Mouse (Mus musculus) CH12.LX (cell line): ENCODE data around the gene Mrtfb. TPM values are rescaled to one million over a fixed set of nuclear protein-coding genes. Genes with fewer than 3 reads are reported as not detected.

ENCODE experiments used
- DNase-seq: peaks from one replicate; pipeline ENCODE4 v3.0.0-alpha.2; 2013; ENCODE audit errors: extremely low read depth
- H3K27ac ChIP-seq: 2 replicates; pipeline ENCODE4 v1.5.1; 2012; ENCODE audit warnings: low read depth, mild to moderate bottlenecking, control low read depth, moderate library complexity; ENCODE audit not compliant: insufficient read depth
- H3K27me3 ChIP-seq: replicated peaks from 2 replicates; pipeline ENCODE3; 2012; ENCODE audit warnings: inconsistent platforms
- H3K36me3 ChIP-seq, 2 experiments: replicated peaks in 1 of 2; 2 replicates each; pipeline versions ENCODE3 to v1.6.1; 2012; ENCODE audit warnings: inconsistent platforms in 1 of 2, low read length in 1 of 2, mild to moderate bottlenecking in 1 of 2, mixed read lengths in 1 of 2, moderate library complexity in 1 of 2; ENCODE audit not compliant: control insufficient read depth in 1 of 2, insufficient read depth in 1 of 2
- H3K4me1 ChIP-seq, 2 experiments: 2 replicates each; pipeline ENCODE4 v1.6.1; 2012; ENCODE audit warnings: inconsistent platforms in 1 of 2, moderate library complexity in 1 of 2; ENCODE audit not compliant: insufficient read depth in 2 of 2, control insufficient read depth in 1 of 2
- H3K4me2 ChIP-seq: 2 replicates; pipeline ENCODE4 v1.6.1; 2012; ENCODE audit warnings: low read depth, mild to moderate bottlenecking, control low read depth; ENCODE audit not compliant: poor library complexity, insufficient read depth, severe bottlenecking
- H3K4me3 ChIP-seq, 3 experiments: fragments of 150-350 bp in 1 of 3; sonication (generic) in 1 of 3; replicated peaks in 1 of 3; 2 replicates each; pipeline versions ENCODE3 to v1.5.1; 2011 to 2012; ENCODE audit warnings: low read depth in 2 of 3, low read length in 2 of 3, mild to moderate bottlenecking in 2 of 3, moderate library complexity in 2 of 3, control low read depth in 1 of 3, improper control_type of control experiment in 1 of 3, inconsistent platforms in 1 of 3, mixed read lengths in 1 of 3; ENCODE audit not compliant: poor library complexity in 1 of 3
- H3K79me2 ChIP-seq: replicated peaks from 2 replicates; pipeline ENCODE4 v1.6.1; 2012; ENCODE audit warnings: mild to moderate bottlenecking, moderate library complexity; ENCODE audit not compliant: control insufficient read depth, poor library complexity, insufficient read depth, severe bottlenecking; ENCODE audit errors: extremely low read depth
- H3K9ac ChIP-seq: 2 replicates; pipeline ENCODE4 v1.6.1; 2012; ENCODE audit warnings: low read depth, mild to moderate bottlenecking, control low read depth, moderate library complexity; ENCODE audit not compliant: insufficient read depth
- H3K9me3 ChIP-seq: replicated peaks from 2 replicates; pipeline ENCODE3; 2012; ENCODE audit warnings: low read length, inconsistent platforms, mixed read lengths
- CTCF ChIP-seq, 2 experiments: IDR thresholded peaks in 1 of 2; conservative IDR thresholded peaks in 1 of 2; 2 replicates each; pipeline ENCODE4 v1.5.1; 2011 to 2012; ENCODE audit warnings: low read depth in 2 of 2, low read length in 2 of 2, improper control_type of control experiment in 1 of 2, inconsistent platforms in 1 of 2, mild to moderate bottlenecking in 1 of 2, moderate library complexity in 1 of 2
- ELF1 ChIP-seq: IDR thresholded peaks from 2 replicates; pipeline ENCODE4 v1.6.1; 2014; ENCODE audit warnings: low read depth, mild to moderate bottlenecking, inconsistent platforms, low read length, improper control_type of control experiment
- EP300 ChIP-seq: IDR thresholded peaks from 2 replicates; pipeline ENCODE4 v1.6.1; 2011; ENCODE audit warnings: low read length, improper control_type of control experiment
- ETS1 ChIP-seq: conservative IDR thresholded peaks from 2 replicates; pipeline ENCODE4 v1.6.1; 2012; ENCODE audit warnings: low read depth, mild to moderate bottlenecking, inconsistent platforms, low read length, improper control_type of control experiment, moderate library complexity
- GABPA ChIP-seq: IDR thresholded peaks from 2 replicates; pipeline ENCODE4 v1.6.1; 2012; ENCODE audit warnings: low read depth, low read length, improper control_type of control experiment, inconsistent platforms; ENCODE audit not compliant: insufficient replicate concordance
- HCFC1 ChIP-seq: IDR thresholded peaks from 2 replicates; pipeline ENCODE4 v1.6.1; 2012; ENCODE audit warnings: low read depth, mild to moderate bottlenecking, inconsistent platforms, low read length, improper control_type of control experiment
- IRF4 ChIP-seq: IDR thresholded peaks from 2 replicates; pipeline ENCODE4 v1.6.1; 2014; ENCODE audit warnings: low read depth, mild to moderate bottlenecking, inconsistent platforms, low read length, improper control_type of control experiment
- JUN ChIP-seq: IDR thresholded peaks from 2 replicates; pipeline ENCODE4 v1.6.1; 2011; ENCODE audit warnings: low read depth, mild to moderate bottlenecking, low read length, improper control_type of control experiment, moderate library complexity; ENCODE audit not compliant: insufficient read depth
- JUND ChIP-seq: conservative IDR thresholded peaks from 2 replicates; pipeline ENCODE4 v1.6.1; 2011; ENCODE audit warnings: low read depth, low read length, improper control_type of control experiment
- MAFK ChIP-seq: IDR thresholded peaks from 2 replicates; pipeline ENCODE4 v1.6.1; 2011; ENCODE audit warnings: low read length, improper control_type of control experiment; ENCODE audit not compliant: insufficient replicate concordance
- MAX ChIP-seq: IDR thresholded peaks from 2 replicates; pipeline ENCODE4 v1.6.1; 2011; ENCODE audit warnings: low read length, improper control_type of control experiment
- MAZ ChIP-seq: IDR thresholded peaks from 2 replicates; pipeline ENCODE4 v1.6.1; 2012; ENCODE audit warnings: low read depth, mild to moderate bottlenecking, inconsistent platforms, low read length, improper control_type of control experiment, moderate library complexity
- MEF2A ChIP-seq: IDR thresholded peaks from 2 replicates; pipeline ENCODE4 v1.6.1; 2014; ENCODE audit warnings: low read depth, mild to moderate bottlenecking, inconsistent platforms, low read length, improper control_type of control experiment, borderline replicate concordance
- MYC ChIP-seq: IDR thresholded peaks from 2 replicates; pipeline ENCODE4 v1.6.1; 2011; ENCODE audit warnings: low read depth, mild to moderate bottlenecking, improper control_type of control experiment, low read length
- NELFE ChIP-seq: IDR thresholded peaks from 2 replicates; pipeline ENCODE4 v1.6.1; 2011; ENCODE audit warnings: low read depth, low read length, improper control_type of control experiment
- NRF1 ChIP-seq: IDR thresholded peaks from 2 replicates; pipeline ENCODE4 v1.6.1; 2014; ENCODE audit warnings: low read depth, mild to moderate bottlenecking, inconsistent platforms, low read length, improper control_type of control experiment, moderate library complexity
- PAX5 ChIP-seq: IDR thresholded peaks from 2 replicates; pipeline ENCODE4 v1.6.1; 2012; ENCODE audit warnings: low read length, inconsistent platforms, mixed read lengths
- POLR2A ChIP-seq: IDR thresholded peaks from 2 replicates; pipeline ENCODE4 v1.6.1; 2011; ENCODE audit warnings: low read depth, mild to moderate bottlenecking, improper control_type of control experiment, low read length
- POLR2AphosphoS2 ChIP-seq: IDR thresholded peaks from 2 replicates; pipeline ENCODE4 v1.6.1; 2011; ENCODE audit warnings: low read depth, low read length, improper control_type of control experiment
- RAD21 ChIP-seq: IDR thresholded peaks from 2 replicates; pipeline ENCODE4 v1.6.1; 2011; ENCODE audit warnings: low read depth, mild to moderate bottlenecking, low read length, improper control_type of control experiment, moderate library complexity
- RCOR1 ChIP-seq: conservative IDR thresholded peaks from 2 replicates; pipeline ENCODE4 v1.6.1; 2012; ENCODE audit warnings: low read depth, mild to moderate bottlenecking, inconsistent platforms, low read length, improper control_type of control experiment
- SMC3 ChIP-seq: IDR thresholded peaks from 2 replicates; pipeline ENCODE4 v1.6.1; 2011; ENCODE audit warnings: low read depth, low read length, improper control_type of control experiment
- USF2 ChIP-seq: conservative IDR thresholded peaks from 2 replicates; pipeline ENCODE4 v1.6.1; 2011; ENCODE audit warnings: low read depth, low read length, improper control_type of control experiment
- ZC3H11A ChIP-seq: IDR thresholded peaks from 2 replicates; pipeline ENCODE4 v1.6.1; 2012; ENCODE audit warnings: low read depth, mild to moderate bottlenecking, inconsistent platforms, low read length, improper control_type of control experiment
- dilution Hi-C: fragments of 300-500 bp; cut with MboI; formaldehyde crosslinking; loops from 2 replicates; pipeline ENCODE4 v1.14.3; 2020; ENCODE audit warnings: low sequenced_read_pairs; ENCODE audit not compliant: extremely low pct_unique_long_range_greater_than_20kb, extremely low pct_ligation_motif_present
- in situ Hi-C: fragments of 300-500 bp; cut with MboI; formaldehyde crosslinking; loops from 3 replicates; pipeline ENCODE4 v1.14.3; 2019; ENCODE audit warnings: low sequenced_read_pairs, low pct_ligation_motif_present, low pct_unique_long_range_greater_than_20kb, mixed read lengths
- polyA plus RNA-seq: library from polyadenylated mRNA; unstranded; fragments of >175 nt; gene quantifications from 2 replicates; pipeline ENCODE4 v1.2.1, GENCODE M21; 2012; ENCODE audit warnings: low read depth; ENCODE audit not compliant: insufficient read length
- total RNA-seq, 2 experiments: library from RNA; depleted of rRNA; stranded (reverse); fragments of 300-350 nt in 1 of 2; fragments of >200 nt in 1 of 2; gene quantifications; 2 replicates each; pipeline ENCODE4 v1.2.3; 2012 to 2014

Mrtfb gene
- total and polyA plus RNA-seq, 3 experiments: 3.2 to 9.4 (median 4.4) TPM

DNA sequence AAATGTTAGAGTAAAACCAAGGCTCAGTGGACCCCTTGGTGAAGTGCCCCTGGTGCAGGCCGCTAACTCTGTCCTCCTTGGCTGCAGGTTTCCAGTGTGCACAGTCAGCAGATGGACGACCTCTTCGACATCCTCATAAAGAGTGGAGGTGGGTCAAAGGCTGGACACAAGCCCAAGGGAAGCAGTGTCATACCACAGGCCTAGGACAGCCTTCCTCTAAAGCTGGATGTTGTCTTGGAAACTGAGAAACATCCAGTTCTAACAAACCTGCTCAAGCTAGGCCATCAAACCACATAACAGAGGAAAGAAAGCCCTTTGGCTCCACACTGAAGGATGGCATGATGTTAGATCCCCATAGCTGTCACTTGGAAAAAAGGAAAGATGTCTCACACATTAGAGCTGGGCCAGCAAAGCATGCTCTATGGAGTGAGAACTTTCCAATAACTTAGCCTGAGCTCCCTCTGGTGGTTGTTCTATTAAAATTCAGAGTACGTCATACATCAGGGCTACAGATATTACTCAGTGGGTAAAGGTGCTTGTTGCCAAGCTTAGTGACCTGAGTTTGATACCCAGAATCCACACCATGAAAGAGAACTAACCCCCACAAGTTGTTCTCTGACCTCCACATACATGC is 153.4 kb downstream of the Mrtfb start:
- H3K9ac ChIP-seq: no peak overlapping the region
- in situ Hi-C loops (loop anchor here (10.0 kb wide), 2 partner anchors 265 to 295 kb away; no protein-coding TSS in a partner anchor), dilution Hi-C loops (no loop called here)
- TF ChIP-seq JUN (peak; percentile 86), CTCF (conservative IDR thresholded peaks at IDR 0.05 in 1 of 2, IDR thresholded peaks at IDR 0.05 in 1 of 2; ENCODE audit: low read depth in 2 of 2, low read length in 2 of 2) (peak; percentile 56 to 95), GABPA (no peak), HCFC1 (no peak), EP300 (peak; percentile 35), ETS1 (no peak), MYC (peak; percentile 85), MEF2A (0 out of 2 replicates have a peak, but pooled peaks have one; percentile 35), RCOR1 (no peak), POLR2A (no peak), JUND (peak; percentile 98), MAX (peak; percentile 52; the same call in 1 of the 2 replicates), SMC3 (peak; percentile 94), IRF4 (peak; percentile 94), PAX5 (no peak), NRF1 (no peak), ZC3H11A (peak; percentile 58), RAD21 (peak; percentile 86), USF2 (no peak), POLR2AphosphoS2 (no peak), MAZ (no peak), ELF1 (no peak), NELFE (no peak; the same call in 1 of the 2 replicates), MAFK (no peak)
- no peaks in the 10 kb centered on the region for H3K79me2 ChIP-seq
- H3K27ac ChIP-seq: no peak overlapping the region
- peaks cover 0 to 4% of the 10 kb centered on the region in 2 experiments; a peak in 1 of 4 replicates for H3K4me1 ChIP-seq
- H3K4me2 ChIP-seq: no peak overlapping the region
- H3K27me3 ChIP-seq: no peaks in the 10 kb centered on the region
- peak; percentile 83 for DNase-seq
- H3K9me3 ChIP-seq: peaks cover 4% of the 10 kb centered on the region
- H3K36me3 ChIP-seq: peaks cover 14 to 76% of the 10 kb centered on the region in 2 experiments
- no peak overlapping the region for H3K4me3 ChIP-seq
